Mouse (Mus musculus) cortical plate, adult 2 months (tissue): Measurements from ENCODE around the gene Bcdin3d.

ENCODE experiments used
- CTCF ChIP-seq: fragments of 200-500 bp; IDR thresholded peaks from 2 replicates; pipeline ENCODE4 v1.5.1; 2011; ENCODE audit warnings: mild to moderate bottlenecking, control low read depth, low read length; ENCODE audit not compliant: insufficient read depth; ENCODE audit errors: extremely low read depth
- POLR2A ChIP-seq: fragments of 200-500 bp; IDR thresholded peaks from 2 replicates; pipeline ENCODE4 v1.6.1; 2011; ENCODE audit warnings: mild to moderate bottlenecking, low read length, control low read depth; ENCODE audit not compliant: insufficient read depth; ENCODE audit errors: extremely low read depth

DNA sequence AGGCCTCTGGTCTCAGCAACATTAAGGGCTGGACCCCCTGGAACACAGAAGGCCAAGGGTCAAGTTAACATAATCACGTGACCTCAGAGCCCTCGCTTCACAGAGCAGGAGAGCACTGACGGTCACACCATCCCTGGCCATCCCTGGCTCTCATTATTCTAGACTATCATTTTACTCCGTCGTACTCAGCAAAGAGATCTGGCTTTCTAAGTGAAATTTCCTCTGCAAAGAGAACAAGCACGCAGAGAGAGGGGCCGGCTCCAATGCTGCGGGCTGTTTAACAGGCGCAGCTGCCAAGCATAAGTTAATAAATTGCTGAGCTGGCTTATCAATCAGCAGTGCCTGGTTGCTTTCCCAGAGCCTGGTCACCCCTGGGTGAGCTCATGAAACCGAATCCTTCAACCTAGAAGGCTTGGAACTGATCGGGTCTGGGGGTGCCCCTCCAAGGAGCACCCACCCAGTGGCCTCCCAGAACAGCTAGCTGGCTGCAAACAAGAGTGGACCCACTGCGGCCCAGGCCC, 27.8 kb upstream of the Bcdin3d start:
- no peak for TF ChIP-seq POLR2A
- TF ChIP-seq CTCF, result no peak
